Mouse (Mus musculus) forebrain, embryonic 13.5 days (tissue): ENCODE results near the gene Noct. TPM values are rescaled to one million over a fixed set of nuclear protein-coding genes. Genes with fewer than 3 reads are reported as not detected.
A peak's percentile ranks its signal among the peaks of the same experiment; 100 is the strongest.
"Not testable (repeated sequence)": the region's sequence is repeated elsewhere in the genome, so short reads cannot be mapped to it uniquely, and the experiment has no call there.

Experiments
- ATAC-seq: fragments of 200-750 bp; cut with Nextera tagmentation; 2 replicates; pipeline ENCODE4 v1.8.0; 2017
- H3K27ac ChIP-seq: fragments of 300-500 bp; sonication (generic); 2 replicates; pipeline ENCODE4 v1.5.1; 2015; ENCODE audit warnings: inconsistent platforms, mild to moderate bottlenecking, moderate library complexity
- H3K27me3 ChIP-seq: fragments of 300-500 bp; sonication (generic); 2 replicates; pipeline ENCODE4 v1.6.1; 2015; ENCODE audit warnings: mild to moderate bottlenecking, inconsistent platforms
- H3K36me3 ChIP-seq: fragments of 300-500 bp; sonication (generic); 2 replicates; pipeline ENCODE4 v1.6.1; 2015; ENCODE audit warnings: mild to moderate bottlenecking, inconsistent platforms; ENCODE audit not compliant: poor library complexity, severe bottlenecking
- H3K4me1 ChIP-seq: fragments of 300-500 bp; sonication (generic); 2 replicates; pipeline ENCODE4 v1.6.1; 2015; ENCODE audit warnings: inconsistent platforms
- H3K4me2 ChIP-seq: fragments of 300-500 bp; sonication (generic); 2 replicates; pipeline ENCODE4 v1.6.1; 2015; ENCODE audit warnings: inconsistent platforms, mild to moderate bottlenecking, moderate library complexity
- H3K4me3 ChIP-seq: fragments of 300-500 bp; sonication (generic); 2 replicates; pipeline ENCODE4 v1.5.1; 2015; ENCODE audit warnings: mild to moderate bottlenecking, inconsistent platforms
- H3K9ac ChIP-seq: fragments of 300-500 bp; sonication (generic); 2 replicates; pipeline ENCODE4 v1.6.1; 2015; ENCODE audit warnings: mild to moderate bottlenecking, inconsistent platforms
- H3K9me3 ChIP-seq: fragments of 300-500 bp; sonication (generic); replicated peaks from 2 replicates; pipeline ENCODE4 v1.6.1; 2016; ENCODE audit warnings: inconsistent platforms
- WGBS: fragments of 180-500 bp; shearing (Covaris S2); methylation state at CpG from one replicate; pipeline ENCODE4 v1.1.7; 2015; 5-methylcytosine and 5-hydroxymethylcytosine counted together
- polyA plus RNA-seq: library from polyadenylated mRNA; unstranded; fragments of >200 nt; fragmentation: Nextera tagmentation; extraction: Ambion mirVana; gene quantifications from 2 replicates; pipeline ENCODE4 v1.2.1, GENCODE M21; 2015

Gene Noct
- 13.4 and 13.9 TPM in 2 replicates for polyA plus RNA-seq

DNA sequence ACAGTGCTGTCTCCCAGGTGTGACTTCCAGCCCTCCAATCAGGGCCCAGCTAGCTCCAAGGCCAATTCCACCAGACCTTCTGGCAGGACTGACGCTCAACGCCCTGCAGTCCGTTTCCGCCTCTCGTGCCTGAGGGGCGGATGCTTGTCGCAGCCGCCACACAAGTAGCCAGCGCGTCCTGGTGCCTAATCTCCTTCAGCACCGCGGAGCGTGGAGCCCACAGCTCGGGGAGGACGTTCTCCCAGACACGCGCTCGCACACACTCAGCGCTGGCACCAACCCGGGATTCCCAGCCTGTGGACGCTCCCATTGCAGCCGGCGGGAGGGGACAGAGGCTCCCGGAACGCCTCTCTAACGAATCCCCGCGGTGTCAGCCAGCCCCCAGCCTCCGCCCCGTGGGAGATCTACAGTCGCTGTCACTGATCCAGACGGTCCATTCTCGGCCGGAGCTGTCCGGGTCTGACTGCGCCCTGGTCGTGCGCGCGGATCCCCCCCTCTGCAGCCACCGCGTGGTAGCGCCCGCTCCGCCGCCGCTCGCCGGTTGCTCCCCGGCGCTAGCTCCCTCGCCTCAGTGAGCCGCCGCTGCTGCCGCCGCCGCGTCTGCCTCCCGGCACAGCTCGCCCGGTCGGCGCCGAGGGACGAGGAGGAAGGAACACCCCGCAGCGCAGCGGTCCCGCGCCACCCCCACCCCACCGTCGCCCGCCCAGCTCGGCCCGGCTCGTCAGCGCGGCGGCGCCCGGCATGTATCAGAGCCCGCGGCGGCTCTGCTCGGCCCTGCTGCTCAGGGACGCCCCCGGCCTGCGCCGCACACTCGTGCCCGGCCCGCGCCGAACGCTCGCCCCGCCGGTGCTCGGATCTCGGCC, at the start of gene Noct:
Gene Noct (plus strand): TSS at position 85 of the 863 bp plus-strand sequence.
- no peaks in the 10 kb centered on the region for H3K36me3 ChIP-seq
- peak; percentile 94 for ATAC-seq
- H3K4me2 ChIP-seq = peak within 1 kb of the TSS; percentile 77
- H3K27ac ChIP-seq = peak within 1 kb of the TSS; percentile 97
- no peaks in the 10 kb centered on the region for H3K27me3 ChIP-seq
- H3K4me3 ChIP-seq = peak within 1 kb of the TSS; percentile 92
- no peaks in the 10 kb centered on the region for H3K9me3 ChIP-seq
- WGBS = under 1% methylated on average over 83 of the region's 100 CpGs
- H3K9ac ChIP-seq = peak within 1 kb of the TSS; percentile 94
- H3K4me1 ChIP-seq = peaks cover 28% of the 10 kb centered on the region

DNA sequence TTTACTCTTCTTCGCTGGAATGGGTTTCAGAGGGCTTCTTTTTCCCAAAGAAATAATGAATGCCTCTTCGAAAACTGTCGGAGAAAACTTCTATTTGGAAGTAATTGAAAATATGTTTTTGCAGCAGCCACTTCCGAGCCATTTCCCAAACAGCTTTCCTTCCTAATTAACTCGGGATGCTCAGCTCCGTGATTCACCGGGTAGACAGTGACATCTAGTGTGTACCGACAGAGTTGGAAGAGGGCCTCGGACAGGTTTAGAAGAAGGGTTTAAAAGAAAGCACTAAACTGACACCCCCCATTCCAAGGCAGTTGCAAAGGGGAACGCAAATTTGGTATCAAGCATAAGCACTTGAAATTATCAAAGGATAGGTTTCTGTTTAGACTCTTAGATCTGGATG, 46.1 kb upstream of the Noct start:
- no peaks in the 10 kb centered on the region for H3K36me3 ChIP-seq
- no peaks in the 10 kb centered on the region for H3K4me1 ChIP-seq
- no peaks in the 10 kb centered on the region for H3K27me3 ChIP-seq
- H3K27ac ChIP-seq = no peak overlapping the region
- 35% methylated on average over 10 of the region's 10 CpGs for WGBS
- no peak for ATAC-seq
- no peak overlapping the region for H3K4me2 ChIP-seq
- H3K4me3 ChIP-seq = no peak overlapping the region
- H3K9ac ChIP-seq = no peak overlapping the region
- no peaks in the 10 kb centered on the region for H3K9me3 ChIP-seq

DNA sequence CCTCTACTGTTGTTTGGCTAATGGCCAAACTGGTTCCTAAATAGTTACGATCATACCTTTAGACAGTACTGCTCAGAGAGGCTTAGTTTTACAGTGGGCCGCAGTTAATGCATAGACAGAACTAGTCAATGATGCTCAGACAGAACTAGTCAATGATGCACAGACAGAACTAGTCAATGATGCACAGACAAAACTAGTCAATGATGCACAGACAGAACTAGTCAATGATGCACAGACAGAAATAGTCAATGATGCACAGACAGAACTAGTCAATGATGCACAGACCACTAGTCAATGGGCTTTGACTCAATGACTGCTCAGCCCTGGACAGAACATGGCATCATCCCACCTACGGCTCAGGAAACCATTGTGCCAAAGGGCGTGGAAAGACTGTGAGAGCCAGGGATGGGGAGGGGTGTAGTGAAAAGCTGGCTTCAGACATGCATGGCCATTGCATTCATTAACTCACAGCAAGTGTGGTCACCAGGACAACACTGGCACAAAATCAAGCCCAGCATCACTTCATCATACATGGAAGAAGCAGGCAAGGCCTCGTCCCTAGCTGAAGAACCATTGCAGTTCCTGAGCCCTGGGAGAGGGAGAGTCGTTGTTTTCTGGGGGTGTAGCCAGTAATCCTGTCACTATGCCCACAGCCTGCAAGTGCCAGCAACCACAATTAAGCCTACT, 44.6 kb upstream of the Noct start:
- WGBS = 80% methylated on average over 6 of the region's 6 CpGs
- H3K9ac ChIP-seq = no peak overlapping the region
- no peak; the same call in 1 of the 2 replicates for ATAC-seq

DNA sequence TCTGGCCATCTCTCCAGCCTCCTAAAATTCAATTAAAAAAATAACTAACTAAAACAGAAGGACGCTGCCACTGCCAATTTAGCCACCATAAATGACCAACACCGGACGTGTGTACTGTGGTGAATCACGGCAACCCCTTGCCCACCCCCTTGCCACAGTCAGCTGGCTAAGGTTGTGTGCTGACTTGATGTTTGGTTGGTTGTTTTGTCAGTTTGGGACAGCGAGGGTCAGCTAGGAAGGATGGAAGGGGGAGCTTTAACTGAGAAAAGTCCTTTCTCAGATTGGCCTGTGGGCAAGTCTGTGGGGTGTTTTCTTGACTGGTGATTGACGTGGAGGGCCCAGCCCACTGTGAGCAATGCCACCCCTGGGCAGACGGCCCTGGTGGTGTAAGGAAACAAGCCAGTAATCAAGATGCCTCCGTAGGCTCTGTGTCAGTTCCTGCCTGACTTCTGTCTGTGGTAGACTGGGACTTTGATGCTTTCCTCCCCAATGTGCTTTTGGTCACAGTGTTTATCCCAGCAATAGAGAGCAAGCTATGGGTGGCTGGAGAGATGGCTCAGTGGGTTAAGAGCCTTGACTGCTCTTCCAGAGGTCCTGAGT, 43.8 kb upstream of the Noct start:
- Histone ChIP-seq H3K36me3 (no peaks in the 10 kb centered on the region), H3K9me3 (no peaks in the 10 kb centered on the region), H3K4me2 (no peak overlapping the region), H3K4me1 (no peaks in the 10 kb centered on the region), H3K4me3 (no peak overlapping the region), H3K9ac (no peak overlapping the region), H3K27me3 (no peaks in the 10 kb centered on the region), H3K27ac (no peak overlapping the region)
- ATAC-seq = no peak
- WGBS = 80% methylated on average over 8 of the region's 8 CpGs

More for the DNA sequence above, 44.6 kb upstream of the Noct start:
- no peak overlapping the region for H3K4me2 ChIP-seq
- H3K27ac ChIP-seq = no peak overlapping the region
- H3K4me1 ChIP-seq = no peaks in the 10 kb centered on the region
- H3K4me3 ChIP-seq = no peak overlapping the region
- H3K9me3 ChIP-seq = no peaks in the 10 kb centered on the region
- no peaks in the 10 kb centered on the region for H3K27me3 ChIP-seq
- H3K36me3 ChIP-seq = no peaks in the 10 kb centered on the region

DNA sequence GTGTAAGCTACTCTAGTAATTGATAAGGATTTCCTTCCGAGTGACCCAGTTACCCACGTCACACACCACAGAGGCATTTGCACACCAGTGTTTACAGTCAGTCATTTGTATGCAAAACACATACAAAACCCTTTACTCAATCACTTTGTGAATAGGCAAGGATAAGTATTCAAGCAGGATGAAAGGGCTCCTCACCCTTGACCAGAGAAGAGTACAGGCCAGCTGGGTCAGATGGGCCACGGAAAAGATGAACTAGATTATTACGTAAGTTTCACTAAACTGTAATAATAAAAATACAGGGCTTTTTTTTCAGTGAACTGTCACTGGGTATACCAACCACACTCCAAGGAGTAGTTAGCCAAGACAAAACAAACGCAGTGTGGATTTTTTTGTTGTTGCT, 41.8 kb upstream of the Noct start:
- no peak overlapping the region for H3K4me3 ChIP-seq
- H3K9me3 ChIP-seq = no peaks in the 10 kb centered on the region
- no peak overlapping the region for H3K4me2 ChIP-seq
- WGBS = 49% methylated on average over 5 of the region's 5 CpGs
- no peaks in the 10 kb centered on the region for H3K27me3 ChIP-seq
- no peaks in the 10 kb centered on the region for H3K4me1 ChIP-seq
- H3K27ac ChIP-seq = no peak overlapping the region
- H3K9ac ChIP-seq = no peak overlapping the region
- no peaks in the 10 kb centered on the region for H3K36me3 ChIP-seq
- no peak for ATAC-seq

DNA sequence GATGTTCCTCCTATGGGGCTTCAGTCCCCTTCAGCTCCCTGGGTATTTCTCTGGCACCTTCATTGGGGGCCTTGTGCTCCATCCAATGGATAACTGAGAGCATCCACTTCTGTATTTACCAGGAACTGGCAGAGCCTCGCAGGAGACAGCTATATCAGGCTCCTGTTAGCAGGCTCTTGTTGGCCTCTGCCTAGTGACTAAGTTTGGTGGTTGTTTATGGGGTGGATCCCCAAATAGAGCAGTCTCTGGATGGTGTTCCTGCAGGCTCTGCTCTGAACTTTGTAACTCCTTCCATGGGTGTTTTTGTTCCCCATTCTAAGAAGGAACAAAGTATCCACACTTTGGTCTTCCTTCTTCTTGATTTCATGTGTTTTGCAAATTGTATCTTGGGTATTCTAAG, 40.7 kb upstream of the Noct start:
- WGBS = 82% methylated on average over 1 of the region's 1 CpGs
- not testable (repeated sequence) for H3K36me3 ChIP-seq, H3K27me3 ChIP-seq, H3K9me3 ChIP-seq, H3K4me3 ChIP-seq, ATAC-seq, H3K4me2 ChIP-seq, H3K4me1 ChIP-seq, H3K9ac ChIP-seq, H3K27ac ChIP-seq

DNA sequence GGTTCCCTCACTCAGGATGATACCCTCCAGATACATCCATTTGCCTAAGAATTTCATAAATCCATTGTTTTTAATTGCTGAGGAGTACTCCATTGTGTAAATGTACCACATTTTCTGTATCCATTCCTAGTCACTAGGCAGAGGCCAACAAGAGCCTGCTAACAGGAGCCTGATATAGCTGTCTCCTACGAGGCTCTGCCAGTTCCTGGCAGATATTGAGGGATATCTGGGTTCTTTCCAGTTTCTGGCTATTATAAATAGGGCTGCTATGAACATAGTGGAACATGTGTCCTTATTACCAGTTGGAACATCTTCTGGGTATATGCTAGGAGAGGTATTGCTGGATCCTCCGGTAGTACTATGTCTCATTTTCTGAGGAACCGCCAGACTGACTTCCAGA, 40.3 kb upstream of the Noct start:
- not testable (repeated sequence) for H3K4me3 ChIP-seq, H3K27ac ChIP-seq, H3K4me2 ChIP-seq, H3K27me3 ChIP-seq, H3K9ac ChIP-seq, H3K4me1 ChIP-seq, ATAC-seq, H3K9me3 ChIP-seq, H3K36me3 ChIP-seq
- whole genome bisulfite sequencing = 89% methylated on average over 3 of the region's 3 CpGs

DNA sequence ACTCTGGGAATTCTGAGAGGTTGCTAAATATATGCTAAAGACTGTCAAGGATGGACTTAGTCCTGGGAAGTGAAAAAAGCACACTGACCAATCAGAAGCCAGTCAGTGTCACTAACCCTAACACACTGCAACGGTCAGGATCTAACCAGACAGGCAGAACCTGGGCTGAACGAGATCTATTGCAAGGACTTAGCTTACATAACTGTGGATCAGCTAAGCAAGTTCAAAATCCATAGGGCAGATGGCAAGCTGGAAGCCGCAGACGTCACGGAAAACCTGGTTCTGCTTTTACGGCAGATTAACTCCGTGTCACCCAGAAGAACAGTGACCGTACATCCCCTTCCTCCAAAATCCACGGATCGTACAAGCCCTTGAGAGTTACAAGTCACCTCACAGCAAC, 39.5 kb upstream of the Noct start:
- no peak for ATAC-seq
- Histone ChIP-seq H3K4me1 (no peaks in the 10 kb centered on the region), H3K9ac (no peak overlapping the region), H3K27ac (no peak overlapping the region), H3K36me3 (no peaks in the 10 kb centered on the region), H3K27me3 (no peaks in the 10 kb centered on the region), H3K9me3 (no peaks in the 10 kb centered on the region), H3K4me2 (no peak overlapping the region), H3K4me3 (no peak overlapping the region)
- 83% methylated on average over 10 of the region's 10 CpGs for WGBS

DNA sequence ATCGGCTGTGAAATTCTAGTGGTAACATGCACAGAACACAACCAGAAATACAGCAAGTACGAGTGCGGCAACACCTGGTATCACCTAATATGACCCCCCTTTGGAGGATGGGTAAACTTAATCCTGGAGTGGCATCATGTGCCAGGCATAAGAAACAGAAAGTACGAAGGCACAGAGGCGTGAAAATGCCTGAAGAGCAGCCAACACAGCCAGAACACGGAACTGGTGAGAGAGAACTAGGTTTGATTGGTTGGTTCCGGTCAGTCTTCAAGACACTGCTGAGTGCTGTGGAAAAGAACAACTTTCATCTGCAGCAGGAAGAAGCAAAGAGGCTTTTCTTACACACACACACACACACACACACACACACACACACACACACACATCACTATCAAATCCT, 38.8 kb upstream of the Noct start:
- Histone ChIP-seq H3K27me3 (no peaks in the 10 kb centered on the region), H3K4me3 (no peak overlapping the region), H3K4me1 (no peaks in the 10 kb centered on the region), H3K9me3 (no peaks in the 10 kb centered on the region), H3K9ac (no peak overlapping the region), H3K36me3 (no peaks in the 10 kb centered on the region), H3K4me2 (no peak overlapping the region), H3K27ac (no peak overlapping the region)
- no peak for ATAC-seq
- 83% methylated on average over 7 of the region's 7 CpGs for WGBS

DNA sequence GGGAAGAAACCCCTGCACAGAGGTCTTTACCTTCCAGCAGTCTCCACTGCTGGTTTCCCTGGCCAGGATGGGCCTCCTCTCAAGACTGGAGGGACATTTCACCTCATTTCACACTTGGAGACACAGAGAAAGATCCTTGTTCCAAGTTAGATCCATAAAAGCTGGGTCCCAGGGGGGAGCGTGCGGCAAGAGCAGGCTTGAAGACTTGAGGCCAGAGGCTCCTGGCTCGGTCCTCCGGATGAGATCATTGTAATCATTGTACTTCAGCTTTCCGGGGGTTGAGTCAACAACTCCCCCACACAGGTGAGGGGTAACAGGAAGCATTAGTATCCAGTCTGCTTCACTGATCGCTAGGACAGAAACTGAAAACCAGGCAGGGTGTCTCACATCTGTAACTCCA, 30.2 kb upstream of the Noct start:
- Histone ChIP-seq H3K4me3 (no peak overlapping the region), H3K36me3 (no peaks in the 10 kb centered on the region), H3K27me3 (no peaks in the 10 kb centered on the region), H3K4me1 (0 out of 2 replicates have a peak, but pooled peaks cover 7% of the 10 kb centered on the region), H3K9me3 (no peaks in the 10 kb centered on the region), H3K27ac (no peak overlapping the region), H3K9ac (no peak overlapping the region), H3K4me2 (no peak overlapping the region)
- ATAC-seq = no peak
- WGBS = 76% methylated on average over 6 of the region's 6 CpGs

DNA sequence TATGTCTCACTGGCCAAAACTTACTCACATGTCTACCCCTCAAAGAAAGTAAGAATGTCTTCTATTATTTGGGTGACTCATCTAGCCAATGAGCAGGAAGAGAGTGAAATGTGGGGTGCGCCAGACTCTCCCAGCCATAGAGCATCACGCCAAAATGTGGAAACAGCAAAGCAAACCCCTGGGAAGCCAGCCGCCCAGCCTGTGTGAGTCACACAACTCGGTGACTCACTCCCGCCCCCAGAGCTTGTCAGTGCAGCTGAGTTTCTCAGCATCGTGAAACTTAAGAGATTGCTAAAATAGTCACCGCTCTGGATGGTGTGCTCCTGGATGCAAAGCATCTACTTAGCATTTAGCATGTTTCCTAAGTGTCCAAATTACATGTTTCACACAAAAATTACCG, 28.9 kb upstream of the Noct start:
- H3K4me3 ChIP-seq = no peak overlapping the region
- no peaks in the 10 kb centered on the region for H3K9me3 ChIP-seq
- H3K36me3 ChIP-seq = no peaks in the 10 kb centered on the region
- ATAC-seq = no peak; the same call in 1 of the 2 replicates
- WGBS = 58% methylated on average over 8 of the region's 8 CpGs
- H3K4me2 ChIP-seq = peak overlapping the region; percentile 27; the same call in 1 of the 2 replicates
- 0 out of 2 replicates have a peak, but pooled peaks cover 7% of the 10 kb centered on the region for H3K4me1 ChIP-seq
- H3K27ac ChIP-seq = no peak overlapping the region
- H3K27me3 ChIP-seq = no peaks in the 10 kb centered on the region
- no peak overlapping the region for H3K9ac ChIP-seq

DNA sequence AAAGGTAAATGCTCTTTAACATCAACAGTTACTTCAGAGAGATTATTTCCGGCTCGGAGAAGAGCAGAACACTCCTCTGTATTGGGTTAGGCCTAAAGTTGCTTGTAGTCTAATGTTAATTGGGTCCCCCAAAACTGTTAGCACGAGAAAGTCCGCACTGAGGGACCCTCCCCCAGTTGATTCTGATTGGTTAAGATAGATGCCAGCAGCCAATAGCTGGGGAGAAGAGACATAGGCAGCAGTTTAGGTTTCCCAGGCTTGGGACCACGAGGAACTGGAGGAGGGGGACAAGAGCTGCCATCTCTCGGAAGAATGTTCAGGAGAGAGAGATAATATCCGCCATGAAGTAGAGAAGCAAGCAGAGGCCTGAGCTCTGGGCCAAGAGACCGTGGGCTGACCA, 28.5 kb upstream of the Noct start:
- H3K4me1 ChIP-seq = 0 out of 2 replicates have a peak, but pooled peaks cover 7% of the 10 kb centered on the region
- no peaks in the 10 kb centered on the region for H3K9me3 ChIP-seq
- H3K36me3 ChIP-seq = no peaks in the 10 kb centered on the region
- H3K4me3 ChIP-seq = no peak overlapping the region
- no peaks in the 10 kb centered on the region for H3K27me3 ChIP-seq
- H3K27ac ChIP-seq = no peak overlapping the region
- ATAC-seq = peak; percentile 43
- WGBS = 41% methylated on average over 8 of the region's 8 CpGs
- H3K9ac ChIP-seq = no peak overlapping the region
- peak overlapping the region; percentile 27; the same call in 1 of the 2 replicates for H3K4me2 ChIP-seq
